Mouse (Mus musculus) liver, adult 2 months (tissue): Measurements from ENCODE around the gene Psma7. TPM values are rescaled to one million over a fixed set of nuclear protein-coding genes. Genes with fewer than 3 reads are reported as not detected.

Experiments used
- DNase-seq: peaks from one replicate; pipeline ENCODE4 v3.0.0-alpha.2; 2011; ENCODE audit warnings: low read depth, low spot score; ENCODE audit errors: extremely low read depth
- H3K27ac ChIP-seq: fragments of 200-500 bp; replicated peaks from 2 replicates; pipeline ENCODE4 v1.5.1; 2012; ENCODE audit warnings: low read depth, mild to moderate bottlenecking, control low read depth, inconsistent platforms, low read length; ENCODE audit not compliant: insufficient read depth
- H3K27me3 ChIP-seq: fragments of 200-500 bp; 2 replicates; pipeline ENCODE4 v1.6.1; 2012; ENCODE audit warnings: mild to moderate bottlenecking, moderate library complexity, low read length, inconsistent platforms; ENCODE audit not compliant: control insufficient read depth, insufficient read depth
- H3K36me3 ChIP-seq: fragments of 200-500 bp; 2 replicates; pipeline ENCODE4 v1.6.1; 2012; ENCODE audit warnings: low read length, inconsistent platforms; ENCODE audit not compliant: control insufficient read depth, insufficient read depth
- H3K4me1 ChIP-seq: fragments of 200-500 bp; 2 replicates; pipeline ENCODE4 v1.6.1; 2011; ENCODE audit warnings: low read length; ENCODE audit not compliant: control insufficient read depth, insufficient read depth
- H3K4me3 ChIP-seq: fragments of 200-500 bp; 2 replicates; pipeline ENCODE4 v1.5.1; 2011; ENCODE audit warnings: low read depth, mild to moderate bottlenecking, control low read depth, low read length, moderate library complexity; ENCODE audit not compliant: insufficient read depth
- H3K79me2 ChIP-seq: fragments of 200-500 bp; 2 replicates; pipeline ENCODE4 v1.6.1; 2012; ENCODE audit warnings: inconsistent platforms, mild to moderate bottlenecking, low read length, moderate library complexity; ENCODE audit not compliant: control insufficient read depth, insufficient read depth
- H3K9ac ChIP-seq: fragments of 200-500 bp; 2 replicates; pipeline ENCODE4 v1.6.1; 2012; ENCODE audit warnings: low read depth, mild to moderate bottlenecking, control low read depth, inconsistent platforms, low read length
- CTCF ChIP-seq: fragments of 200-500 bp; IDR thresholded peaks from 2 replicates; pipeline ENCODE4 v1.5.1; 2011; ENCODE audit warnings: low read depth, low read length, control low read depth
- POLR2A ChIP-seq: fragments of 200-500 bp; IDR thresholded peaks from 2 replicates; pipeline ENCODE4 v1.6.1; 2011; ENCODE audit warnings: low read length, control low read depth; ENCODE audit not compliant: insufficient read depth; ENCODE audit errors: extremely low read depth
- WGBS: fragments of 180-500 bp; shearing (Covaris S2); methylation state at CpG from one replicate; pipeline ENCODE4 v1.1.7; 2018; 5-methylcytosine and 5-hydroxymethylcytosine counted together
- polyA plus RNA-seq: library from polyadenylated mRNA; depleted of rRNA; stranded (reverse); fragments of >200 nt; gene quantifications from 2 replicates; pipeline ENCODE4 v1.2.3, GENCODE M21; 2012
- total RNA-seq: library from RNA; depleted of rRNA; stranded (reverse); fragments of >200 nt; gene quantifications from 2 replicates; pipeline ENCODE4 v1.2.3, GENCODE M21; 2014

Psma7 gene
- total and polyA plus RNA-seq, 2 experiments = 160 to 199 TPM

DNA sequence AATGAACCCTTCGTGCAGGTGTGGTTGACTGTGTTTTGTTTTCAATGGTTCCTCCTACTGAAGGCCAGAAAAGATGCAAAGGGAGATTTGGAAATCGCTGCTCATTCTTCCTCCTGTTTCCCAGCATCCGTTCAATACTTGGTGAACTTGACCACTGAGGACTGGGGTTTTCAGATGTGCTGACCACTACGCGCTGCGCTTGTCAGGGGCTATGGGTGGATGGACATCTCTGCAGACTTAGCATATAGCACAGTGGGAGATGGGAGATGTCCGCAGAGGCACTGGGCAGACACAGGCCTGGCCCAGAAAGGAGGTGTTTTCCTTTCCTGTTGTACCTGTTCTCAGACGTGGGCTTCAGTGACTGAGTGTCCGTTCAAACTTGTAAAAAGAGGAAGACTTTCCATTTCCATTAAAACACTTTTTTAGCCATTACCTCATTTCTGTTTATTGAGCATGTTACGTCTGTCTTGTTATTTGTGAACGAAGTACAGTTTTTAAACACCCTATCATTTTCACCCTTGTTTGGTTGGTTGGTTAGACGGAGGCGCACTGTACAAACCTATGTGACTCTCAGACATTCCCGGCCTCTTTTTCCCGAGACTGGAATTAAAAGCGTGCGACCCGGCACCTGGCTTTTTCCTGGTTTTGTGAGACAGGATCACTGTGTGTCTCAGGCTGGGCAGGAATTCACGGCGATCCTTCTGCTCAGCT lies 27.7 kb upstream of the Psma7 start:
- 24% methylated on average over 20 of the region's 20 CpGs for WGBS
- H3K4me1 ChIP-seq = peaks cover 5% of the 10 kb centered on the region
- DNase-seq = no peak
- H3K36me3 ChIP-seq = no peaks in the 10 kb centered on the region; the same call in 1 of the 2 replicates
- H3K79me2 ChIP-seq = no peaks in the 10 kb centered on the region
- H3K27ac ChIP-seq = peak overlapping the region; percentile 67
- peak overlapping the region; percentile 67 for H3K9ac ChIP-seq
- TF ChIP-seq CTCF (no peak), POLR2A (no peak)
- H3K27me3 ChIP-seq = no peaks in the 10 kb centered on the region
- peak overlapping the region; percentile 84 for H3K4me3 ChIP-seq

- H3K79me2 ChIP-seq = no peaks in the 10 kb centered on the region
- no peaks in the 10 kb centered on the region for H3K27me3 ChIP-seq
- H3K36me3 ChIP-seq = peaks cover 2% of the 10 kb centered on the region; the same call in 1 of the 2 replicates
- TF ChIP-seq CTCF (no peak), POLR2A (no peak)
- H3K4me1 ChIP-seq = no peaks in the 10 kb centered on the region
- H3K4me3 ChIP-seq = no peak overlapping the region
- no peak for DNase-seq
- H3K9ac ChIP-seq = no peak overlapping the region
- 91% methylated on average over 11 of the region's 11 CpGs for WGBS
- no peak overlapping the region for H3K27ac ChIP-seq
Measured at GRCm38 (mm10) chr2:180063338-180064131, 21.3 kb upstream of the Psma7 start.

DNA sequence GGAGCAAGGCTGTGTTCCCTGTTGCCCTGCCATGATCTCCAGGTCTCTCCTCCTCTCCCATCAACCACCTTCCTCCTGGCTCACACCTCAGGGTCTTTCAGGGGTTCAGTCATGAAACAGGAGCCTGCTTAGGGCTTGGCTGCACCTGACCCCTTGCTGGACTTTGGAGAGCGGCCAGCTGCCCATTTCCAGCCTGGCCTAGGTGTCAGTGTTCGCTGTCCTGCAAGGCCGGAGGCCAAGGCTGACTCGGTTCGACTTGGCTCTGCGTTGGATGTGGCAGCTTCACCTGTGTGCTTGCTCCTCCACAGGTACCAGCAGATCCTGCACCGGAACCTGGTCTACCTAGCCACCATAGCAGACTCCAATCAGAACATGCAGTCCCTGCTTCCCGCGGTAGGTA lies 10.8 kb upstream of the Psma7 start:
- Histone ChIP-seq H3K4me3 (no peak overlapping the region), H3K4me1 (no peaks in the 10 kb centered on the region), H3K27me3 (no peaks in the 10 kb centered on the region), H3K79me2 (0 out of 2 replicates have a peak, but pooled peaks cover 4% of the 10 kb centered on the region), H3K36me3 (peaks cover 3% of the 10 kb centered on the region; the same call in 1 of the 2 replicates), H3K27ac (no peak overlapping the region), H3K9ac (no peak overlapping the region)
- peak; percentile 67 for DNase-seq
- 51% methylated on average over 9 of the region's 9 CpGs for WGBS
- no peak for TF ChIP-seq CTCF
- no peak for TF ChIP-seq POLR2A

DNA sequence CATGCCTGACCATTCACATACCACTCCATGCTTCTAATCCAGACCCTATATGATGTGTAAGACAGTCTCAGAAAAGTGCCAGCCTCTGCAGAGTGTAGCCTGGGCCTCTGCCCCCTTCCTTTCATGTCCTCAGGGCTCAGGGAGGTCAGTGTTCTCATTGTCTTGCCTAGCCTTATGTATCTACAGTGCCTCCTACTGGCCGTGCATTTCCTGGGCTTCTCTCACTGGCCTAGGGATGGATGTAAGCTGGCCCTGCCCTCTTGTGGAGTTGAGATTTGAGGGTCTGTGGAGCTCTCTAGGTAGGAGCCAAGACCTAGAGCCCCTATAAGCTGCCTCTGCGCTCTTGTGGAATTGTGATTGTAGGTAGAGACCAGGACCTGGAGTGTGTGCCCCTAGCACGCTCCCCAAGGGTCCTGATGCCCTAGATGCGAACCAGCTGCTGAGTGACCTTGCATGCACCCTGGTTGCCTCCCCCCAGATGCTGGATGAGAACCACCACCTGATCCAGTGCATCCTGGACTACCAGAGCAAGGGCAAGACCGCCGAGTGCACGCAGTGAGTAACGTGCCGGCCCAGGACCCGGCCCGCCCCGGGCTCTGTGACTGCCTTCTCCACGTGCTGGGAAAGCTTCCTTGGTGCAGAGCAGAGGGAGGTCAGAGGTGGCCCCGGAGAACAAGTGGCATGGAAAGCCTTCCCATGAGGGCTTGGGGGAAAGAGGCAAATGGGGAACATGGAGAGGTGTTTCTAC lies 9.9 kb upstream of the Psma7 start:
- H3K27me3 ChIP-seq = no peaks in the 10 kb centered on the region
- peaks cover 3% of the 10 kb centered on the region; the same call in 1 of the 2 replicates for H3K36me3 ChIP-seq
- no peak overlapping the region for H3K4me3 ChIP-seq
- H3K9ac ChIP-seq = no peak overlapping the region
- no peak overlapping the region for H3K27ac ChIP-seq
- TF ChIP-seq CTCF = peak; percentile 49
- TF ChIP-seq POLR2A = no peak
- DNase-seq = no peak
- H3K4me1 ChIP-seq = no peaks in the 10 kb centered on the region
- H3K79me2 ChIP-seq = 0 out of 2 replicates have a peak, but pooled peaks cover 4% of the 10 kb centered on the region
- 94% methylated on average over 14 of the region's 14 CpGs for WGBS

- 26% methylated on average over 5 of the region's 5 CpGs for WGBS
- TF ChIP-seq POLR2A (no peak), CTCF (peak; percentile 89)
- peaks cover 2% of the 10 kb centered on the region; the same call in 1 of the 2 replicates for H3K36me3 ChIP-seq
- H3K4me1 ChIP-seq = no peaks in the 10 kb centered on the region
- H3K27me3 ChIP-seq = no peaks in the 10 kb centered on the region
- no peak overlapping the region for H3K9ac ChIP-seq
- H3K79me2 ChIP-seq = peaks cover 4% of the 10 kb centered on the region; the same call in 1 of the 2 replicates
- H3K27ac ChIP-seq = no peak overlapping the region
- no peak overlapping the region for H3K4me3 ChIP-seq
- peak; percentile 51 for DNase-seq
Measured at GRCm38 (mm10) chr2:180050986-180051385, 8.8 kb upstream of the Psma7 start.
